8 mouse cellular contexts compared by ENCODE assay signal in genomic region chr2:103795843-103796210, GRCm38 (mm10). TPM values are rescaled to one million over a fixed set of nuclear protein-coding genes. Genes with fewer than 3 reads are reported as not detected.
DNase-seq lines count a peak whose midpoint lies in the region; ATAC-seq lines count a peak whose summit lies in the region.

No protein-coding gene starts in this region.

- peak overlapping the region; percentile 86 for H3K4me3 ChIP-seq in embryonic facial prominence, embryonic 12.5 days
- H3K4me3 ChIP-seq in limb, embryonic 11.5 days (ENCODE audit: low read depth, low read length): peak overlapping the region; percentile 94
- H3K4me3 ChIP-seq in midbrain, embryonic 13.5 days (replicated peaks): peak overlapping the region; percentile 96

- peak overlapping the region; percentile 100 for H3K27ac ChIP-seq in embryonic facial prominence, embryonic 12.5 days
- H3K27ac ChIP-seq in limb, embryonic 11.5 days (replicated peaks; ENCODE audit: low read depth, low read length): peak overlapping the region; percentile 100
- peak overlapping the region; percentile 100 for H3K27ac ChIP-seq in midbrain, embryonic 13.5 days

- H3K9ac ChIP-seq in embryonic facial prominence, embryonic 12.5 days: peak overlapping the region; percentile 98
- H3K9ac ChIP-seq in limb, embryonic 11.5 days (ENCODE audit: low read length): peak overlapping the region; percentile 92
- peak overlapping the region; percentile 99 for H3K9ac ChIP-seq in midbrain, embryonic 13.5 days (replicated peaks)

- 0% methylated on average over 11 of the region's 11 CpGs for WGBS in embryonic facial prominence, embryonic 12.5 days
- 0% methylated on average over 11 of the region's 11 CpGs for WGBS in limb, embryonic 11.5 days
- WGBS in midbrain, embryonic 13.5 days: 1% methylated on average over 11 of the region's 11 CpGs

- no peaks in the 10 kb centered on the region for H3K9me3 ChIP-seq in embryonic facial prominence, embryonic 12.5 days
- H3K9me3 ChIP-seq in limb, embryonic 11.5 days (ENCODE audit: control insufficient read depth, low read length): no peaks in the 10 kb centered on the region
- no peaks in the 10 kb centered on the region for H3K9me3 ChIP-seq in midbrain, embryonic 13.5 days

- peak; percentile 42 to 73 for DNase-seq in urinary bladder, adult 18-20 months (ENCODE audit: low spot score in 2 of 2)
- DNase-seq in urinary bladder, postnatal 10 days (ENCODE audit: low spot score): no peak
- peak; percentile 98 for DNase-seq in heart, adult 11 months
- DNase-seq in kidney, adult 18-20 months: peak; percentile 75
- peak; percentile 84 for DNase-seq in limb, embryonic 11.5 days (ENCODE audit: low spot score)
- peak; percentile 56 for DNase-seq in spleen, adult 12 weeks (ENCODE audit: low spot score)

- H3K4me1 ChIP-seq in embryonic facial prominence, embryonic 12.5 days: peaks cover 18% of the 10 kb centered on the region
- H3K4me1 ChIP-seq in limb, embryonic 11.5 days (ENCODE audit: control insufficient read depth, insufficient read depth, low read length): peaks cover 6% of the 10 kb centered on the region
- H3K4me1 ChIP-seq in midbrain, embryonic 13.5 days (replicated peaks): peaks cover 40% of the 10 kb centered on the region

- peaks cover 24% of the 10 kb centered on the region for H3K36me3 ChIP-seq in embryonic facial prominence, embryonic 12.5 days
- H3K36me3 ChIP-seq in limb, embryonic 11.5 days (ENCODE audit: control insufficient read depth, insufficient read depth, low read length): peaks cover 5% of the 10 kb centered on the region
- H3K36me3 ChIP-seq in midbrain, embryonic 13.5 days: peaks cover 24% of the 10 kb centered on the region

- ATAC-seq in embryonic facial prominence, embryonic 12.5 days (ENCODE audit: insufficient number of reproducible peaks, insufficient read depth, low FRiP score, low TSS enrichment): peak; percentile 73
- ATAC-seq in limb, embryonic 11.5 days (ENCODE audit: insufficient number of reproducible peaks, low FRiP score, low TSS enrichment, low read depth): peak; percentile 59; the same call in 1 of the 2 replicates
- peak; percentile 76 for ATAC-seq in midbrain, embryonic 13.5 days

- no peaks in the 10 kb centered on the region for H3K27me3 ChIP-seq in embryonic facial prominence, embryonic 12.5 days
- H3K27me3 ChIP-seq in limb, embryonic 11.5 days (ENCODE audit: control insufficient read depth, insufficient read depth, low read length): no peaks in the 10 kb centered on the region
- no peaks in the 10 kb centered on the region for H3K27me3 ChIP-seq in midbrain, embryonic 13.5 days

- H3K4me2 ChIP-seq in embryonic facial prominence, embryonic 12.5 days (replicated peaks): peak overlapping the region; percentile 56
- peak overlapping the region; percentile 44 for H3K4me2 ChIP-seq in limb, embryonic 11.5 days (ENCODE audit: low read depth, severe bottlenecking)
- peak overlapping the region; percentile 62 for H3K4me2 ChIP-seq in midbrain, embryonic 13.5 days (replicated peaks)

RNA-seq across cellular contexts. Expression of gene Caprin1, which starts 1.6 kb away (rescaled TPM):
- polyA plus RNA-seq in embryonic facial prominence, embryonic 12.5 days (2016; fragmentation: Nextera tagmentation; extraction: Ambion mirVana): 458 and 465 TPM in 2 replicates
- polyA plus RNA-seq in limb, embryonic 11.5 days (2014; fragmentation: Nextera tagmentation; extraction: Ambion mirVana): 602 and 629 TPM in 2 replicates
- polyA plus RNA-seq in midbrain, embryonic 13.5 days (2015; fragmentation: Nextera tagmentation; extraction: Ambion mirVana): 452 and 486 TPM in 2 replicates

RNA-seq across cellular contexts. Expression of gene Nat10, which starts 34.8 kb away (rescaled TPM):
- polyA plus RNA-seq in embryonic facial prominence, embryonic 12.5 days (2016; fragmentation: Nextera tagmentation; extraction: Ambion mirVana): 29.2 and 30.7 TPM in 2 replicates
- 29.4 and 31.1 TPM in 2 replicates for polyA plus RNA-seq in limb, embryonic 11.5 days (2014; fragmentation: Nextera tagmentation; extraction: Ambion mirVana)
- 19.0 and 20.3 TPM in 2 replicates for polyA plus RNA-seq in midbrain, embryonic 13.5 days (2015; fragmentation: Nextera tagmentation; extraction: Ambion mirVana)
